Mouse (Mus musculus) left cerebral cortex, adult 11 months (tissue): ENCODE measurements at regions not wholly inside any gene's neighbourhood (a gene's known extent, or its start where the extent isn't known, plus 50 kb on each side); places are given as distances from the start of the nearest gene placed in this dataset.
A peak's percentile ranks its signal among the peaks of the same experiment; 100 is the strongest.

ENCODE experiments used
- DNase-seq: peaks from one replicate; pipeline ENCODE4 v3.0.0; 2022; ENCODE audit warnings: low spot score

DNA sequence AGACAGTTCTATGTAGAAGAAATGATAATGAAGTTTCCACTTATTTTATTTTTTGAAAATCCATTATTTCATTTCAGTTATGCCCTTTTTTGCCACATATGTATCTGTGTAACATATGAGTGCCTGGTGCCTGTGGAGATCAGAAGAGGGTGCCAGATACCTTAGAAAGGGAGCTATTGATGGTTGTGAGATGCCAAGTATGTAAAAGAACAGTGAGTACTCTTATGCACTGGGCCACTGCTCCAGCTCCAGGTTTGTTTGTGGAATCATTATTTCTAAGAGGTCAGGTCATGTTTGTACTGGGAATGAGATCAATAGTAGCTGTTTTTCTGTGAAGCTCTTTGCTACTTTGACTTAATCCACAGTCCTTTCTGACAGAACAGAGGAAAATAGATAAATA, 68.1 kb downstream of the Cenpw start:
- no peak for DNase-seq

DNA sequence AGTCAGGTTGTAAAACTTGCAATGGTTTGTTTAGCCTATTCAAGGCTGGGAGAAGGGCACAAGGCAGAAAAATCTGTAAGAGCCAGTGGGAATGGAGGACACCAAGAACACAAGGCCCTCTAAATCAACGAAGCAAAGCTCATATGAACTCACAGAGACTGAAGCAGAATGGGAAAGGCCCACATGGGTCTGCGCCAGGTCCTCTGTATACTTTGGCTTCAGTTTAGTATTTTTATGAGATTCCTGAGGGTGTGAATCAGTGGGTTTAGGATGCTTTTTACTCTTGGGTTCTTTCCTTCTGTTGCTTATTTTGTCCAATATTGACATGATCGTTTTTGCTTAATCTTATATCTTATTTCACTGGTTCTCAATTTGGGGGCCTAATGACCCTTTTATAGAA, 90.0 kb downstream of the Cenpw start:
- DNase-seq = no peak

DNA sequence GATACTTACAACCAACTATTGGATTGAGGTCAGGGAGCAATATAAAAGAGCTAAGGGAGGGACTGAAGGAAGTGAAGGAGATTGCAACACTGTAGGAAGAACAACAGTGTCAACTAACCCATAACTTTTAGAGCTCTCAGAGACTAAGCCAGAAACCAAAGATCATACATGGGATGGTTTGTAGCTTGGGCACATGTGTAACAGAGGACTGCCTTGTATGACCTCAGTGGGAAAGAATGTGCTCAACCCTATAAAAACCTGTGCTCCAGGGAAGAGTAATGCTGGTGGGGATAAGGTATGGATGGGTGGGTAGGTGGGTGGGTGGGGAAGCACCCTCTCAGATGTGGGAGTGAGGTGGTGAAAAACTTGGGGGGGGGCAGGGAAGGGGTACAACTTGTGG, 97.9 kb downstream of the Cenpw start:
- DNase-seq = no peak

DNA sequence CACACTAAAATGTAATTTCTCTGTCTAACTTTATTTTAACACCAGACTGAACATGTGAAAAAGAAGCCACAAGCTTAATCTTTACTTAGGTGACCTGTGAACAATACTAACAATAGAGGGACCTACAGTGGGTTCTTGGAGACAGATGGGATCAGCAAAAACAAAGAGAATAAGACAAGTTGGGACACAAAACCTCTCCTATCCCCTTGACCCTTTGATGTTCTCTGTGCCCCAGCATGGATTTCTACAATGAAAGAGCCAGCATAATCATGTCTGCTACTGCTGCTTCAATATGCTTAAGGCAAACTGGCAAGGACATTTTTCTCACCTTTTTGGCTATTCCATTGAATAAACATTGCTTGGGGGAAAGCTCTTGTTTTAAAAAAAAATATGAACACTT, 105.8 kb downstream of the Cenpw start:
- DNase-seq = no peak

DNA sequence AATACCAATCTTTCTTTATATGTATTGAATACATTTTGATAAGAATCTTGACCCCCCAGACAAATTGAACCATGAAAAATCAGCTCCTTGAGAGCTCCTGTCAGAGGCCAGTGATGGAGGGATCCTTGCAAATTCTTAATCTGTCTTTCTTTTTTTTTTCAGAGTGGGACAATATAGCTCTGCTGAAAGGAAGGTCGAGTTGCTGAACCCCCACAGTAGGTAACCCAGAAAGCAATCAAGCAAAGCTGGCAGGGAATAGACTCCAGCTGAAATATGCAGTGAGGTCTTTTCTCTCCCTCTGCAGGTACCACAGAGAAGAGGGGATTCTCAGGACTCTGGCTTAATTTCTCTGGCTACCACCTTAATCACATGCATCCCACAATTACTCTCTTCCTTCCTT, 108.8 kb downstream of the Cenpw start:
- DNase-seq = no peak

DNA sequence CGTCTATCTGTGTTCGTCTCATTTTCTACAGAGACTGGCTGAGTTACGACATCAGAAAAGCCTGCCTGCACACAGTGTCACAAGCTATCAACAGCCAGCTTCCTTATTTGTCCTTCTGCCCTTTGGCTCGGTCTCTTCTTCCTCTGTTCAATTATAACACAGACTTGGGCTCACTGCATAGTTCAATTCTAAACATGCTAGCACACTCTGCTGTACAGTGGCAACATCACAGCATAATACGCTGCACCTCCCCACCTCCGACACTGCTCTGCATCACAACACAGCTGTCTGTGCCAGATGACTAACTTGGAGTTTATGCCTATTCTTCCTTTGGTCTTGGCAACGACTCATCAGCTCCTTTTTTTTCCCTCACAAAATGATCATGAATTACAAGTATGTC, 111.0 kb downstream of the Cenpw start:
- DNase-seq = peak; percentile 25

DNA sequence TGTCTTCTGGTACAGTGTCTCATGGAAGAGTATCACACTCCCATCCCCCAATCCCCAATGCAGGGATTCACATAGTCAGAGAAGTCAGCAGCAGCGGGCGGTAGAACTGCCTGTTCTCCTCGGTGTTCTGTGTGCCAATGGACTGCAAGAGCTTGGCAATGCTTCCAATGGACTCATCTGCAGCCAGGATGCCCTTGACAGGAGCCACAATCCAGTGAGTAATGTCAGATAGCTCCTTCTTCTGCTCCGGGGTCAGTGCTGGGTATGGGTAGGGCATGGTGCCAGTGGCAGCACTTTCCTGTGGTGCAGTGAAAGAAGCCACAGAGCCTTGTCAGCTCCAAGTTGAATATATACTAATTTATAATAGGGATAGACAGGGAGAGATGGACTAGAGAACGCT, 115.3 kb downstream of the Cenpw start:
- no peak for DNase-seq

DNA sequence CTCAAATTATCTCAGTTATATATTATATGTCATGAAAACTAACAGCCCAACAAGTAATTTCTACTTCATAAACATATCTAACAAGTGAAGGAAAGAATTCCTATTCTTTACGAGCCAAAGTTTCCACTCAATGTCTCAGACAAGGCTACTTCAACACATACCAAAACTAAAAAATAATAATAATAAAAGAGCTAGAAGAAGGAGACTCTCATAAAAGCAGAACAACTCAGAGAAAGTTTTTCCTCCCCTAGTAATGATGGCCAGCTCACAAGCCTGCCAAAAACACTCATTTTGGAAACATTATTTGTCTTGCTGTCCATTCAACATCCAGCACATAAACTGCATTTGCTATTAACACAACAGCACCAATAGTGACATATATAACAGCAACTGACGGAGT, 133.7 kb downstream of the Cenpw start:
- no peak for DNase-seq

DNA sequence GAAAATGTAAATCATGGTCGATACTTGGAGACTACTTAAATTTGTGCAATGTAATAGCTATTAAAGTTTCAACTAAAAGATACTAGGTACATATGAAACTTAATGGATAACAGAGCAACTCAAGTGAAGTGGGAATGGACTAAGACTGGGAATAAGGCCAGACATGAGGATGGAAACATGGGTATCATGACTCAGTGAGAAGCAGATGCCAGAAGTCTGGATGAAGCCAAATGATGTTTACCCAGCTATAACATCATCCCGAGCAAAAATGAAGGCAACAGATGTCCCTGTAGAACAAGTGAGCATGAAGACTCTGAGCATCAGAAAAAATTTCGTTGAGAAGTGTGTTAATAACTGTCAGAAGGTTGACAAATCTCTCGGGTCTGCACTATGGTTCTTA, 169.7 kb downstream of the Cenpw start:
- DNase-seq = peak; percentile 1

DNA sequence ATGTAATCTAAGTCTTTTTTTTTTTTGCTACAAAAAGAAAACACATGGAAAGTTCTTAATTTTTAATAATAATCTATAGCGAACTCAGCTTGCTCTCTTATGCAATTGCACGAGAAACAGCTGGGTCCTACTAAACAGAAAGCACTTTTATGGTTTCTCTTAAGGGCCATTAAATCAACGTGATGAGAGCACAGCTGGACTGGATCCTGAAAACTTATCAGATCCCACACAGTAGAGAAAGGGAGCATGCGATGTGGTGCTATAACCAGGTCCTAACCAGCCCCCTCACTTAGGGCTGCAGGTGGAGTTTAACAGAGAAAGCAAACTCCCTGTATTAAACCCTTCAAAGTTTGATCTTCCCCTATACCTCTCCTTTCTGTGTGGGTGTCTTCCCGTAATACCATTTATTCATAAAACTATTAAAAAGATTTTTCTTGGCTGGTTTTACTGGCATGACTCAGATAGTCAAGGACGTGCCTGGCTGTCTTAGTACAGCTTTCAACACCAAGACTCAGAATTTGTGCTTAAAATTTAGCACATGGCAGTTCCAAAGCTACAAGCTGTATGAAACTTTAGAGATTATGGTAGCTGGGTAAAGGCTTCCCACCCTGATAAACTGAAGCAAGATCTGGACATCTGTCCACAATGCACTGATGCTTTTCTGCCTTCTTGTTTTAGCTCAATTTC, 197.3 kb downstream of the Cenpw start:
- DNase-seq = no peak

DNA sequence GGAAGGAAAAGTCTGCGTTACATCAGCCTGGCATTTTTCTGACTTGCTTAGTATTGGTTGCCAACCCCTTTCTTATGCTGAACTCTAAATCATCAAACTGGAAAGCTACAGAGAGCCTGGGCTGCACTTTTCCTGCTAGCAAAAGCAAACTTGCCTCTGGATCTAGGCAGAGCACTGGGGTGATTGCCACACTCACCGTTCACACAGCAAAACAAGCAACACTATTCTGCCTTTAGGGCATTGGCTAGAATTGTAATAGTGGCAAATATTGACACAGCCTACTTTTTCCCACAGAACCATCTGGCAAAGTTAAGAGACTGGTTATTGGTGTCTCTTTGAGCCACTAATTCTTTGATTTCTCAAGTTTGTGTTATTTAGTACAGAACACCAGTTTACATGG, 199.5 kb downstream of the Cenpw start:
- DNase-seq = no peak

DNA sequence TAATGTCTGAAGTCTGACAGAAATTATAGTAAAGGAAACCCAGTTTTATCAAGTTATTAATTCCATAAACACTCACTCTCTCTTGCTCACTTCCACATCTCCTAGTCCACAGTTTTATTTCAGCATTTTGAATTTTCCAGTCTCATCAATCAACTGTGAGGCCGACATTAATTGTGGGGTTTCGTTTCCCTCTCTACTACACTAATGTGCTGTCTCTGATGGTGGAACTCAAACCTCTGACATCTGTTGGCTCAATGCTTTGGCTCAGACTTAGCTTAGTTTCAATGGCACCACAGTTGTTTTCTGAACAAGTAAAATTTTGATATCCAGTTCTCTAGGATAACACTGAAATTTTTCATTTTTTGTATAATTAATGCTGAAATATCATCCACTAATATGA, 218.8 kb downstream of the Cenpw start:
- no peak for DNase-seq
